Mouse (Mus musculus) CD4-positive, CD25-positive, alpha-beta regulatory T cell (primary cell): ENCODE measurements around the gene Gm10837. TPM values are rescaled to one million over a fixed set of nuclear protein-coding genes. Genes with fewer than 3 reads are reported as not detected.

Experiments
- polyA plus RNA-seq: library from polyadenylated mRNA; unstranded; fragments of 100-300 nt; shearing (Covaris generic); gene quantifications from one replicate; pipeline ENCODE4 v1.2.1, GENCODE M21; 2017

Gm10837 gene
- not detected for polyA plus RNA-seq

DNA sequence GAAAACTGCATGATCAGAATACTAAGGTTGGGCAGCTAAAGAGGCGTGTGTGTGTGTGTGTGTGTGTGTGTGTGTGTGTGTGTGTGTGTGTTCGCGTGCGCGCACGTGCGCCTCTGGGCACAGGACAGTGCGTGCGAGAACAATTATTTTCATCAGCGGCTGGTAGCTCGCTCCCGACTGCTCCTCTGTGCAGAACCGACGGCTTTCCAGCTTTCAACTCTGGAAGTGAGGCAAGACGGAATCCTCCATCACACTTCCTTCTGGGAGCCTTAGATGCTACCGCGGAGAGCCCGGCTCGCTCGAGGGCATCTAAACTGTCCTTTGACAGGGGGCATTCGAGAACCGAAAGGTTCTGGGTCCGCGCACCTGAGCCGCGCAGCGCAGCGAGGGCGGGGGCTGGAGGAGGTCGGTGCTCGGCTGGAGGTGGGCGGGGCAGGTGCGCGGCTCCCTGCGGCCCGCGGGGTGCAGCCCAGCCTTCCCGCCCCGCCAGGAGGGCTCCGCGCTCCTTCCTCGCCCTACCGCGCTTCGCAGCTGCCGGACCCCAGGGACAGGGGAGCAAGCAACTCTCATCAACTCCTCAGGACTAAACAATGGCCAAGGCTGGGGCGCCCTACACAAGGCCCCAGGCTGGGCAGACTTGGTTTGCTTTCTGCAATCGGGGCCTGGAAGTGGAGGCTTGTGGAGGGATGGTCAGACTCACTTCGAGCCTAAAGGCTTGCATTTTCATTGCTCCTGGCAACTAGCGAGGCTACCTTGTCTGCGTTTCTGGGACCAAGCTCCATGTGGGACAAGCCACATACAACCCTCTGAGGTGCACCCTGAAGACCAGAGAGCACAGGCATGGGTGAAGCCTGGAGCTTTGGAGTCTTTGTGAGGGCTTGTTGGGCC, at the start of gene Gm10837:
Gm10837 (plus strand) TSS at position 146 of the 888 bp plus-strand sequence.

GRCm38 (mm10) chr14:122450496-122451382, 39.6 kb upstream of the Gm10837 start, which contains the start of gene Gm5089:
Gm5089 (minus strand) TSS chr14:122451115.

DNA sequence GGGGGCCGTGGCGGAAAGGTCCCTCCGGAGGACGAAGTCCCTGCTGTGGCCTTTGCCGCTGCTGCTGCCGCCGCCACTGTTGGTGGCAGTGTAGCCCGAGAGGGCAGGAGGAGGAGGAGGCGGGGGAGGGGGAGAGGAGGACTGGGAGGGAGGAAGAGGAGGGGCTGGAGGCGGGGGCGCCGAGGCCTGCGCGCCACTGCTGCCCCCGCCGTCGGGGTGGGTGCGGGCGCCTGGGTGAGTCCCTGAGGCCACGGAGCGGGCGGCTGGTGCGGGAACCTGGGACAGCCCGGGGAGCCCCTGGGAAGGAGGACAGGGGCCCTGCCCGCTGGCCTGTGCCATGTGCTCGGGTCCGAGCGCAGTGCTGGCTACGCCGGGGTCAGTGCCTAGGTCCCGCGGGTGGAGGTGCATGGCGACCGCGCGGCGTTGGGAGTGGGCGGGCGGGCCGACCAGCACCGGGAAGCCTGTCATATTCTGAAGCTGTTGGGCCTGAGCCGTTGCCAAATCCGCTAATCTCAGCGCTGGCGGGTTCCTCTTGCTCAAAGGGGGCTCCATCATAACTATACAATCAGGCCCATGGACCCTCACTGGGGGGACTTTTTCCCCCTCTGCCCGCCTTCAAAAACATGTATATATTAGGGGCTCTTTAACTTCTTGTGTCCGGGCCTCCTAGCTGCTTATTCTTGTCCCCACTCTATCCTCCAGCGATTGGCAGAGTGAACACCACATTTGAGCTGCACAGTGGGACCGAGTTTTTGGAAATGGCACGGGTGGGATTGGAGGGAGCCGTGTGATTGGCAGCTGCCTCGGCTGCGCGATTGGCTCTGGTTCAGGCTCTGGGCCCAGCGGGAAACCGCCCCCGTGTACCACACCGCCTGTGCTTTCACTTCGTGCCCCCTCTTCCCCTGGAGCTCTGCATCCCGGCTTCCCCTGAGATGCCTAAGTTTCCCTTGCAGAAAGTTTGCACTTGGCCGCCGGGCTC, 25.3 kb upstream of the Gm10837 start, which contains the start of gene Zic5:
Zic5 (minus strand) TSS at position 915 of the 979 bp plus-strand sequence.

GRCm38 (mm10) chr14:122474891-122475556, 15.4 kb upstream of the Gm10837 start, which contains the start of gene Zic2:
Zic2 (plus strand) TSS chr14:122475435.

DNA sequence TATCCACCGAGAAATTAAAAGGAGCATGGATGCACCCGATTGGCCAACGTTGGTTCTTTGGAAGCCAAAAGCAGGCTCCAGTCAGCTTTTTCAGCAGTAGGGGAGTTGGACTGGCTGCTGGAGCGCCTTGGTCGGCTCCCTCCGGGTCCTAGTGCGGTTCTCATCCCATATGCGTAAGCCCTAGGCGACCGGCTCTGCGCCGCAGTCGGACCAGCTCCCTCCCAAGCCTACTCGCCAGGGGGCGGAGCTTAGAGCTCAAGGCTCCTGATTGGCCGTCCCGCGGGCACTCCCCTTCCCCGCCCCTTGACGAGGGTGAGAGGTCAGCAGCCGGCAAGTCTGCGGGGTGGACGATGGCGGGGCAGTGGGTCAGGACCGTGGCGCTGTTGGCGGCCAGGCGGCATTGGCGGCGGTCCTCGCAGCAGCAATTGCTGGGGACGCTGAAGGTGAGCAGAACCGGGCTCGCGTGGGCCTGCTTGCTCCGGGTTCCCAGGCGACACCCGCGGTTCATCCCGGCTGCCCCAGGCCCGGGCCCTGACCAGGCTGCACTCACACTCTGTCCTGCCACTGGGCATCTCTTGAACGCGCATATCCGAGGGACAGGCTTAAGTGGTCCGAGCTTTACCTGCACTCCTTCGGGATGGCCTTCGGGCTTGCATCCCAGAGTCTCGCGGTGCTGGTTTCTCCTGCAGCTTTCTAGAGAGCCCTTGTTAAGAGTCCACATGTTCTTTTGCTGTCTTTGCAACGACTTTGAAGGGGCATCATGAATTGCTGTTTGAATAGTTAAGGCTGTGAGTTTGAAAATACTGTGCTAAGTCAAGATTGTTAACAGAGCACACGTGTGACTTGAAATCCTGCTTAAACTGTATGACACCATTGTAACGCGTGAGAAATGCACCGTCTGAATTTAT, 43.9 kb downstream of the Gm10837 start, which contains the start of gene Pcca:
Pcca (plus strand) TSS at position 308 of the 908 bp plus-strand sequence.

Other genes starting within 250 kb of the Gm10837 start
- gene Gm5089, start 39.5 kb upstream of the Gm10837 start, polyA plus RNA-seq = not detected
- gene Zic5, start 24.9 kb upstream of the Gm10837 start, polyA plus RNA-seq = 0.17 TPM
- not detected for gene Zic2, start 15.2 kb upstream of the Gm10837 start, polyA plus RNA-seq
- 34.6 TPM for gene Pcca, start 43.7 kb downstream of the Gm10837 start, polyA plus RNA-seq